Mouse (Mus musculus) erythroblast, embryonic 14.5 days (primary cell): Measurements from ENCODE around the gene Calm3. TPM values are rescaled to one million over a fixed set of nuclear protein-coding genes. Genes with fewer than 3 reads are reported as not detected.
"Not testable (repeated sequence)": the region's sequence is repeated elsewhere in the genome, so short reads cannot be mapped to it uniquely, and the experiment has no call there.

Experiments
- H3K27me3 ChIP-seq: 2 replicates; pipeline ENCODE4 v1.6.1; 2012; ENCODE audit warnings: inconsistent platforms; ENCODE audit not compliant: control insufficient read depth
- H3K36me3 ChIP-seq: 2 replicates; pipeline ENCODE4 v1.6.1; 2012; ENCODE audit warnings: mild to moderate bottlenecking, inconsistent platforms; ENCODE audit not compliant: control insufficient read depth
- H3K4me1 ChIP-seq: 2 replicates; pipeline ENCODE4 v1.6.1; 2012; ENCODE audit warnings: inconsistent platforms; ENCODE audit not compliant: control insufficient read depth
- H3K4me3 ChIP-seq: replicated peaks from 2 replicates; pipeline ENCODE3; 2012; ENCODE audit warnings: moderate library complexity, mild to moderate bottlenecking, inconsistent platforms
- H3K9me3 ChIP-seq: 2 replicates; pipeline ENCODE4 v1.6.1; 2012; ENCODE audit warnings: low read length, inconsistent platforms, mixed read lengths; ENCODE audit not compliant: control insufficient read depth
- GATA1 ChIP-seq: IDR thresholded peaks from 2 replicates; pipeline ENCODE4 v1.6.1; 2012; ENCODE audit warnings: low read length, inconsistent platforms, mixed read lengths
- TAL1 ChIP-seq: IDR thresholded peaks from 3 replicates; pipeline ENCODE4 v1.6.1; 2012; ENCODE audit warnings: low read length, inconsistent platforms, mixed read lengths
- polyA plus RNA-seq: library from polyadenylated mRNA; stranded (reverse); fragments of >175 nt; gene quantifications from 2 replicates; pipeline ENCODE4 v1.2.3, GENCODE M21; 2012

Calm3 gene
- polyA plus RNA-seq: 185 and 208 TPM in 2 replicates

DNA sequence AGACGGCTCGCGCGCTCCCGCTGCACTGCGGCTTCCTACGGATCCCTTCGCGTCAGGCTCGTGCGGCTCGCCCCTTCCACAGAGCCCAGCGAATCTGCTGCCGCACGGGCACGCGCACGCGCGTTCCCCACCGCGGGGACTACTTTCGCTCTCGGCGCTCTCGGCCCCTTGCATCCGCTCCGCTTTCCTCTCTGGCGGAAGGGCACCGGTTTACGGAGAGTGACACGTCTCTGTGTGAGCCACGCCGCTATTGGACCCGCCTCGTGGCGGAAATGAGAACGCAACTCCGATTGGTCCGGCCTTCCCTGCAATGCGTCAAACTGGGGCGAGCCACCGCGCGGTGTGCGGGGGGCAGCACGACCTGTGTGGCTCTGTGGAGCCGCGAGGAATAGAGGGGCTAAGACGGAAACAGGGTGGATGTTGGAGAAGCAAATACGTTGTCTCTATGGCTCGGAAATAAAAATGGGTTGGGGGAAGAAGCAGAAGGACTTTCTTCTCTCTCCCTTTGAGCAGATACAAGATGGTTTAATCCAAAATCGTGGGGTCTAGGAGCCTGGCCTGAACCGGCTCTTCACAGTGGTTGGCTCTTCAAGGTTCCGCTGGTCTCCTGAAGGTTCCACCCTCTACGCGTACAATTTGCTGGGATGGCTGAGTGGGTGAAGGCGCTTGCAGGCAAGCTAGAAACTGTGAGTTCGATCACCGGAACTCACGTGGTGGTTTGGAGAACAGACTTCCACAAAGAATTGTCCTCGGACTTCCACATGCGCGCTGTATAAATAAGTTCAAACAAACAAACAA, at the start of gene Calm3:
Gene Calm3, minus strand, starts transcription at position 78 of the 798 bp plus-strand sequence.
- Histone ChIP-seq H3K4me1 (peaks cover 48% of the 10 kb centered on the region), H3K36me3 (peaks cover 31% of the 10 kb centered on the region), H3K9me3 (no peaks in the 10 kb centered on the region), H3K4me3 (peak within 1 kb of the TSS; percentile 98), H3K27me3 (no peaks in the 10 kb centered on the region)
- TF ChIP-seq GATA1 (no peak), TAL1 (no peak)

DNA sequence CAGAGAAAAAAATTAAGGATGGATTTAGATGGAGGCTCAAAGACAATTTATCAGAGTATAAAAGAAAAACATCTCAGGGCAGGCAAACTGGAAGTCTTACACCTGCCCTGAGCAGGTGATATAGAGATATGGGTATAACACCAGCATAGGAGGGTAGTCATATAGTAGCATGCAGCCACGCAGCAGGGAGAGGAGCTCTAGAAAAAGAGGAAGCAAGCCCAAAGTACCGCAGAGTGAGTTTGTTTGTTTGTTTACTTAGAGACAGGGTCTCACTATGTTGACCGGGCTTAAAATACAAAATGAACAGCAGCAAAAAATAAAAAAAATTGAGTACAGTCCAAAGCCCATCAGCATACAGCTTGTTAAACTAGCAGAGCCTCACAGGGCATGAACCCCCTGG, 47.2 kb upstream of the Calm3 start:
- H3K4me1 ChIP-seq: peaks cover under 1% of the 10 kb centered on the region; the same call in 1 of the 2 replicates
- TF ChIP-seq TAL1 (no peak), GATA1 (no peak)
- no peak overlapping the region for H3K4me3 ChIP-seq
- H3K9me3 ChIP-seq: no peaks in the 10 kb centered on the region
- H3K27me3 ChIP-seq: no peaks in the 10 kb centered on the region
- H3K36me3 ChIP-seq: no peaks in the 10 kb centered on the region

DNA sequence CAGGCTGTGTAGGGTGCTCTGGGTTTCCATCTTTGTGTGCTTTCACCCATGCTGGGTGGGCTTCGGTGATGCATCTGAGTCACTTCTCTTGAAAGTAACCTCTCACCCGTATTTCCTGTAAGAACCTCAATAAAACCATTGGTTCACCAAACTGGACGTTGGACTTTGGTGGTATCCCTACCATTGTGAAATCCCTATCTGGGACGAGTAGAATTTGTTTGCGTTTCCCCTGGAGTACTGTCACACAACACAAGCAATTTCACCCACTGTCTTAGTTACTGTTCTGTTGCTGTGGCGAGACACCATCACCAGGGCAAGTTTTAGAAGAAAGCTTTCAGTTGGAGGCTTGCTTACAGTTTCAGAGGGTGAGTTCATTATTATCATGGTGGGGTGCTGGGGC, 44.5 kb upstream of the Calm3 start:
- no peaks in the 10 kb centered on the region for H3K27me3 ChIP-seq
- TF ChIP-seq GATA1 (no peak), TAL1 (no peak)
- no peaks in the 10 kb centered on the region for H3K4me1 ChIP-seq

DNA sequence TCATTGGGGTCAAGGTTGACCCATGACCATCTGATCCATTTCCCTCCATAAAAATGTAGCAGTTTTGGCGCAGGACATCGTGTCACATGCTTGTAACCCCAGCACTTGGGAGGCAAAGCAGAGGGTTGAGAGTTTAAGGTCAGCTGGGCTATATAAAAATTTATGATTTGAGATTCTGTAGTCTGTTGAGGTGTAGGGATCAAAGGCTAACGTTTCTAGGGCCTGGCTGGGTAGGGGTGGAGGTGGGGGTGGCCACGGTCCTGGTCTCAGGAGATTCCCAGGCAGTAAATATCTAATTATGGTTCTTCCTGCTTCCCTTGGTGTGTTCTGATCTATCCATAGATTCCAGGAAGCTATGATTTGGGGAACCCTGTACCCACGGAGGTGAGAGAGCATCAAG, 37.8 kb upstream of the Calm3 start:
- Histone ChIP-seq H3K9me3 (no peaks in the 10 kb centered on the region), H3K4me1 (no peaks in the 10 kb centered on the region), H3K27me3 (peaks cover 4% of the 10 kb centered on the region; the same call in 1 of the 2 replicates), H3K36me3 (no peaks in the 10 kb centered on the region), H3K4me3 (no peak overlapping the region)
- TF ChIP-seq GATA1: no peak
- TF ChIP-seq TAL1: no peak

More for the DNA sequence above, 44.5 kb upstream of the Calm3 start:
- H3K4me3 ChIP-seq: no peak overlapping the region
- no peaks in the 10 kb centered on the region for H3K36me3 ChIP-seq
- no peaks in the 10 kb centered on the region for H3K9me3 ChIP-seq

DNA sequence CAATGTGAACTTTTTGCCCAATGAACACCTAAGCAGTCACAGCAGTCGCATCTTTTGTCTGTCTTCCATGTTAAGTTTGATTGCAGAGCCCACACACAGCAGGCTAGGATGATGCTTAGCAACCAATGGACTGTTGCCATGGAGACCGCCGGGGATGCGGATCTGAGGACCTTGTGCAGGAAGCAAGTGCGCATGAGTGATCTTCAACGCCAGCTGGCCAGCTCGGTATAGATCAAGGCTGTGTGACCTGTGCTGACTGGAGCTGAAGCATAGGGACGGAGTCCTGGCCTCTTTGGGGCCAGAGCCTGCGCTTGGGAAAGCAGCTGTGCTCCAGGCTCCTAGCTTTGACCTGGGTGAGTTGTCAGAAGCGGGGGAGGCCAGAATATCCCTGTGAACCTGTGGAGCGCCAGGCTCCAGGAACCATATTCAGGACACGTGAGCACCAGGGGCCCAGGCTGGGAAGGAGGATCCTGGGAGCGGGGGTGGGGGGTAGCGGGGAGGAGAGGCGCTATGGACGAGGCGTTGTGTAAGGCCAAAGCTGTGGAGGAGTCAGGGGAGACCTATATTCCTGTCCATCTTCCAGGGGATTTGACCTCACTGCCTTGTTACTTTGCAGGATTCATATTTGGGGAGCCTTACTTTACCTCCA, 35.7 kb upstream of the Calm3 start, which contains the start of gene Pnmal1:
Gene Pnmal1, plus strand, starts transcription at position 141 of the 649 bp plus-strand sequence.
- peaks cover 4% of the 10 kb centered on the region; the same call in 1 of the 2 replicates for H3K27me3 ChIP-seq
- H3K36me3 ChIP-seq: no peaks in the 10 kb centered on the region
- no peaks in the 10 kb centered on the region for H3K4me1 ChIP-seq
- no peak within 1 kb of the TSS for H3K4me3 ChIP-seq
- no peak for TF ChIP-seq TAL1
- no peaks in the 10 kb centered on the region for H3K9me3 ChIP-seq

DNA sequence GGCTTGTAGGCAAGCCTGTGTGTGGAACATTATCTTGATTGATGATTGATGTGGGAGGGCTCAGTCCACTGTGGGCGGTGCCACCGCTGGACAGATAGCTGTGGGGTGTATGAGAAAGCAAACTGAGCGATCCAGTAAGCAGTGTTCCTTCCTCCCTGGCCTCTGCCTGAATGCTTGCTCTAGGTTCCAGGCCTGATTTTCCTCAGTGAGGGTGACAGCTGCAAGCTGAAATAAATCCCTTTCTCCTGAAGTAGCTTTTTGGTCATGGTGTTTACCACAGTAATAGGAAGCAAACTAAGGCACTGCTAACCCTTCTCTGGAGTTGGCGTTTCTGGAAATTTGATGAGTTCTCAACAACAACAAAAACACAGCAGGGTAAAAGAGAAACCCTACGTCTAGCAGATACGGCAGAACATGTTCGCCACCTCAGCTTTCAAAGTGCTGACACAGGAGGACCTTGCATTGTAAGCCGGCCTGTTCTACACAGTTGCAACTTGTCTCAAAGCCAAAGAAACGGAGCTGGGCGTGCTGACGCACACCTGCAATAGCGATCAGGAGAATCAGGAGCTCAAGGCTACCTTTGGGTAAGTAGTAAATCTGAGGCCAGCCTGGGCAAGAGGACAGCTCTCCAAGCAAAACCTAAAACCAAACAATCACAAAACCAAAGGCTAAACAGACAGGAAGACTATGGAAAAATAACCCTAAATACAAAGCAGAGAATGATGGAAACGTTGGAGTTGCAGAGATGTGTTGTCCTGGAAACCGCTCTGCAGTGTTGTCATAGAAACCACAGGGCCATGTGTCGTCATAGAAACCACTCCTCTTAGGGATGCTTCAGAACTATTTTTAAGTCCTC, 32.7 kb upstream of the Calm3 start:
- H3K27me3 ChIP-seq: peaks cover 4% of the 10 kb centered on the region; the same call in 1 of the 2 replicates
- H3K4me1 ChIP-seq: no peaks in the 10 kb centered on the region
- H3K36me3 ChIP-seq: no peaks in the 10 kb centered on the region
- no peak overlapping the region for H3K4me3 ChIP-seq
- no peaks in the 10 kb centered on the region for H3K9me3 ChIP-seq
- TF ChIP-seq GATA1 (no peak), TAL1 (no peak)

DNA sequence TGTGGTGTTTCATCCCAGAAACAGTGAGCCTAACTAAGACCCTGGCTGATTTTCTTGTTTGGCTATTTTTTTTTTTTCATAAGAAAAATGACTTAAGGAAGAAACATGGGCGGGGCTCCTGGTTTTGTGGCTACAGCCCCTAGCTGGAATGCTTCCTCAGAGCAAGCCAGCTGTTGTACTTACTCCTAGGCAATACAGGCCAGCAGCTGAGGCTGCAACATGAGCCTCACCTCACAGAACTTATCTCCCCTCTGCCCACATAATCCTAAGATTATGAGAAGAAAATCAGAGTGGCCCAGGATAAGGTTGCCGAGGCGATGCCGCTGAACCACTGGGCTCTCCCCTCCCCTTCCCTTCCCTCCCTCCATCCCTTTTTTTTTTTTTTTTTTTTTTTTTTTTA, 31.8 kb upstream of the Calm3 start:
- H3K4me1 ChIP-seq: no peaks in the 10 kb centered on the region
- H3K27me3 ChIP-seq: peaks cover 4% of the 10 kb centered on the region; the same call in 1 of the 2 replicates
- no peaks in the 10 kb centered on the region for H3K9me3 ChIP-seq
- H3K36me3 ChIP-seq: no peaks in the 10 kb centered on the region
- H3K4me3 ChIP-seq: no peak overlapping the region
- TF ChIP-seq TAL1 (no peak), GATA1 (no peak)

DNA sequence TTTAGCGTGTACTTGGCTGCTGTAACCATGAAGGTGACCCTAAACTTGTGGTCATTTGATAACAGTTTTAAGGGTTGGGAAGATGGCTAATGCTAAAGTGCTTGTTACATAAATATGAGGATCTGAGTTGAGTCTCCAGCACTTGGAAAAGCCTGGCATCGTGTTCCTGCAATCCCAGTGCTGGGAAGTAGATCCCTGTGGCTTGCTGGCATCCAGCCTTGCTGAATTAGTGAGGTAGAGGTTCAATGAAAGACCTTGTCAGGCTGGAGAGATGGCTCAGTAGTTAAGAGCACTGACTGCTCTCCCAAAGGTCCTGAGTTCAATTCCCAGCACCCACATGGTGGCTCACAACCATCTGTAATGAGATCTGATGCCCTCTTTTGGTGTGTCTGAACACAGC, 29.9 kb upstream of the Calm3 start:
- not testable (repeated sequence) for H3K4me1 ChIP-seq, H3K36me3 ChIP-seq, H3K4me3 ChIP-seq, H3K9me3 ChIP-seq
- peaks cover 19% of the 10 kb centered on the region for H3K27me3 ChIP-seq
